Mouse (Mus musculus): Measurements from ENCODE around the gene Hsdl2. TPM values are rescaled to one million over a fixed set of nuclear protein-coding genes. Genes with fewer than 3 reads are reported as not detected.

Hsdl2 gene
- polyA plus RNA-seq, 2 experiments: 16.1 to 19.6 TPM

GRCm38 (mm10) chr4:59610411-59610810 is 29.0 kb downstream of the Hsdl2 start:
- no peaks in the 10 kb centered on the region for H3K27me3 ChIP-seq (ENCODE audit: control insufficient read depth, insufficient read depth, low read length)
- no peak overlapping the region for H3K4me2 ChIP-seq (replicated peaks; ENCODE audit: low read depth, low read length, severe bottlenecking)
- WGBS: 67% methylated on average over 3 of the region's 3 CpGs
- H3K36me3 ChIP-seq (ENCODE audit: control insufficient read depth, insufficient read depth, low read length): no peaks in the 10 kb centered on the region
- no peak overlapping the region for H3K4me3 ChIP-seq (replicated peaks; ENCODE audit: low read length)
- no peaks in the 10 kb centered on the region for H3K4me1 ChIP-seq (ENCODE audit: control insufficient read depth, insufficient read depth, low read length)
- H3K27ac ChIP-seq (replicated peaks; ENCODE audit: low read depth, low read length): no peak overlapping the region
- H3K9ac ChIP-seq (ENCODE audit: low read depth, low read length, severe bottlenecking): no peak overlapping the region
- no peak for TF ChIP-seq POLR2A (IDR thresholded peaks at IDR 0.05; ENCODE audit: borderline replicate concordance, extremely low read depth, insufficient read depth, insufficient read length)
- no peaks in the 10 kb centered on the region for H3K9me3 ChIP-seq (ENCODE audit: control insufficient read depth, low read length)
- no peak for ATAC-seq (ENCODE audit: low FRiP score, low read depth)
- DNase-seq (ENCODE audit: low spot score): no peak

- WGBS: 34% methylated on average over 1 of the region's 1 CpGs
Observed at GRCm38 (mm10) chr4:59614986-59615385, 33.6 kb downstream of the Hsdl2 start.

GRCm38 (mm10) chr4:59619611-59620245 is 38.4 kb downstream of the Hsdl2 start:
- H3K4me1 ChIP-seq (ENCODE audit: control insufficient read depth, insufficient read depth, low read length): no peaks in the 10 kb centered on the region
- no peak overlapping the region for H3K27ac ChIP-seq (replicated peaks; ENCODE audit: low read depth, low read length)
- no peaks in the 10 kb centered on the region for H3K9me3 ChIP-seq (ENCODE audit: control insufficient read depth, low read length)
- no peaks in the 10 kb centered on the region for H3K27me3 ChIP-seq (ENCODE audit: control insufficient read depth, insufficient read depth, low read length)
- no peak overlapping the region for H3K9ac ChIP-seq (ENCODE audit: low read depth, low read length, severe bottlenecking)
- H3K36me3 ChIP-seq (ENCODE audit: control insufficient read depth, insufficient read depth, low read length): no peaks in the 10 kb centered on the region
- 85% methylated on average over 5 of the region's 5 CpGs for WGBS
- H3K4me3 ChIP-seq (replicated peaks; ENCODE audit: low read length): no peak overlapping the region
- no peak for TF ChIP-seq POLR2A (IDR thresholded peaks at IDR 0.05; ENCODE audit: borderline replicate concordance, extremely low read depth, insufficient read depth, insufficient read length)
- ATAC-seq (ENCODE audit: low FRiP score, low read depth) (no peak), DNase-seq (ENCODE audit: low spot score) (no peak)
- no peak overlapping the region for H3K4me2 ChIP-seq (replicated peaks; ENCODE audit: low read depth, low read length, severe bottlenecking)

More at GRCm38 (mm10) chr4:59614986-59615385, 33.6 kb downstream of the Hsdl2 start:
- no peaks in the 10 kb centered on the region for H3K4me1 ChIP-seq (ENCODE audit: control insufficient read depth, insufficient read depth, low read length)
- no peak overlapping the region for H3K27ac ChIP-seq (replicated peaks; ENCODE audit: low read depth, low read length)
- H3K4me2 ChIP-seq (replicated peaks; ENCODE audit: low read depth, low read length, severe bottlenecking): no peak overlapping the region
- no peaks in the 10 kb centered on the region for H3K27me3 ChIP-seq (ENCODE audit: control insufficient read depth, insufficient read depth, low read length)
- no peaks in the 10 kb centered on the region for H3K9me3 ChIP-seq (ENCODE audit: control insufficient read depth, low read length)
- no peak overlapping the region for H3K4me3 ChIP-seq (replicated peaks; ENCODE audit: low read length)
- no peak for ATAC-seq (ENCODE audit: low FRiP score, low read depth)
- no peak for DNase-seq (ENCODE audit: low spot score)
- H3K9ac ChIP-seq (ENCODE audit: low read depth, low read length, severe bottlenecking): no peak overlapping the region
- no peaks in the 10 kb centered on the region for H3K36me3 ChIP-seq (ENCODE audit: control insufficient read depth, insufficient read depth, low read length)
- no peak for TF ChIP-seq POLR2A (IDR thresholded peaks at IDR 0.05; ENCODE audit: borderline replicate concordance, extremely low read depth, insufficient read depth, insufficient read length)

- TF ChIP-seq POLR2A (IDR thresholded peaks at IDR 0.05; ENCODE audit: borderline replicate concordance, extremely low read depth, insufficient read depth, insufficient read length): no peak
- Histone ChIP-seq H3K9ac (ENCODE audit: low read depth, low read length, severe bottlenecking) (peak overlapping the region; percentile 84), H3K9me3 (ENCODE audit: control insufficient read depth, low read length) (no peaks in the 10 kb centered on the region), H3K27me3 (ENCODE audit: control insufficient read depth, insufficient read depth, low read length) (no peaks in the 10 kb centered on the region), H3K36me3 (ENCODE audit: control insufficient read depth, insufficient read depth, low read length) (no peaks in the 10 kb centered on the region), H3K4me3 (replicated peaks; ENCODE audit: low read length) (peak overlapping the region; percentile 97), H3K4me1 (ENCODE audit: control insufficient read depth, insufficient read depth, low read length) (no peaks in the 10 kb centered on the region), H3K27ac (replicated peaks; ENCODE audit: low read depth, low read length) (peak overlapping the region; percentile 55; the same call in 1 of the 2 replicates), H3K4me2 (replicated peaks; ENCODE audit: low read depth, low read length, severe bottlenecking) (peak overlapping the region; percentile 77)
- DNase-seq (ENCODE audit: low spot score) (no peak), ATAC-seq (ENCODE audit: low FRiP score, low read depth) (peak; percentile 65; the same call in 1 of the 2 replicates)
- WGBS: 1% methylated on average over 17 of the region's 18 CpGs
Observed at GRCm38 (mm10) chr4:59625676-59625997, 44.3 kb downstream of the Hsdl2 start.

GRCm38 (mm10) chr4:59625998-59626910 is 44.9 kb downstream of the Hsdl2 start, which contains the start of gene E130308A19Rik:
TSS of gene E130308A19Rik (plus strand) at chr4:59626211.
- DNase-seq (ENCODE audit: low spot score) (peak; percentile 84), ATAC-seq (ENCODE audit: low FRiP score, low read depth) (peak; percentile 93)
- H3K9me3 ChIP-seq (ENCODE audit: control insufficient read depth, low read length): no peaks in the 10 kb centered on the region
- 0 out of 2 replicates have a peak, but pooled peaks have one; percentile 40 for TF ChIP-seq POLR2A (IDR thresholded peaks at IDR 0.05; ENCODE audit: borderline replicate concordance, extremely low read depth, insufficient read depth, insufficient read length)
- H3K4me1 ChIP-seq (ENCODE audit: control insufficient read depth, insufficient read depth, low read length): no peaks in the 10 kb centered on the region
- WGBS: 5% methylated on average over 57 of the region's 120 CpGs
- H3K27ac ChIP-seq (replicated peaks; ENCODE audit: low read depth, low read length): peak within 1 kb of the TSS; percentile 67; the same call in 1 of the 2 replicates
- peak within 1 kb of the TSS; percentile 84 for H3K9ac ChIP-seq (ENCODE audit: low read depth, low read length, severe bottlenecking)
- peak within 1 kb of the TSS; percentile 77 for H3K4me2 ChIP-seq (replicated peaks; ENCODE audit: low read depth, low read length, severe bottlenecking)
- H3K27me3 ChIP-seq (ENCODE audit: control insufficient read depth, insufficient read depth, low read length): no peaks in the 10 kb centered on the region
- H3K36me3 ChIP-seq (ENCODE audit: control insufficient read depth, insufficient read depth, low read length): no peaks in the 10 kb centered on the region
- peak within 1 kb of the TSS; percentile 97 for H3K4me3 ChIP-seq (replicated peaks; ENCODE audit: low read length)

All from limb, embryonic 14.5 days (tissue).